Comparison of ENCODE assay signal across 9 mouse cellular contexts in genomic region chr10:80250059-80250458, GRCm38 (mm10). TPM values are rescaled to one million over a fixed set of nuclear protein-coding genes. Genes with fewer than 3 reads are reported as not detected.
A peak's percentile ranks its signal among the peaks of the same experiment; 100 is the strongest.
DNase-seq lines count a peak whose midpoint lies in the region; ATAC-seq and TF ChIP-seq lines count a peak whose summit lies in the region.
"Had no signal": no experiment of that assay in that cellular context is flagged by ENCODE, and none has a peak within 500 bp of the region (broad histone marks: within the 10 kb centered on the region; RNA-seq: fewer than 3 reads in every experiment).

No protein-coding gene starts in this region.

- no peak for ATAC-seq in lung, embryonic 15.5 days (ENCODE audit: borderline replicate concordance, extremely low read depth, low FRiP score, low TSS enrichment)
- ATAC-seq in intestine, postnatal 0 days, result no peak
- no peak for ATAC-seq in neural tube, embryonic 14.5 days (ENCODE audit: low read depth)
- ATAC-seq in CD4-positive, CD25-positive, alpha-beta regulatory T cell, adult 4 months, result no peak

- DNase-seq in lung, postnatal 14 days, result no peak
- no peak for DNase-seq in forebrain, embryonic 10.5 days (ENCODE audit: extremely low spot score, low spot score)
- no peak for DNase-seq in spleen, postnatal 4 days (ENCODE audit: low spot score in 2 of 2)
- DNase-seq in kidney, adult 11 months, result no peak
- DNase-seq: thymus, postnatal 36 days had no signal

- peak overlapping the region; percentile 69 for H3K4me3 ChIP-seq in lung, embryonic 15.5 days
- H3K4me3 ChIP-seq in forebrain, embryonic 10.5 days, result peak overlapping the region; percentile 74
- H3K4me3 ChIP-seq in intestine, postnatal 0 days (ENCODE audit: low read depth, low read length), result peak overlapping the region; percentile 79
- H3K4me3 ChIP-seq in neural tube, embryonic 14.5 days (ENCODE audit: low read depth, low read length), result peak overlapping the region; percentile 70

- H3K36me3 ChIP-seq in lung, embryonic 15.5 days, result peaks cover 24% of the 10 kb centered on the region
- peaks cover 28% of the 10 kb centered on the region for H3K36me3 ChIP-seq in forebrain, embryonic 10.5 days (replicated peaks)
- H3K36me3 ChIP-seq in intestine, postnatal 0 days (ENCODE audit: control insufficient read depth, insufficient read depth), result peaks cover 30% of the 10 kb centered on the region
- H3K36me3 ChIP-seq in neural tube, embryonic 14.5 days (ENCODE audit: control insufficient read depth, insufficient read depth, low read length), result peaks cover 13% of the 10 kb centered on the region; the same call in 1 of the 2 replicates

- TF ChIP-seq CTCF in intestine, postnatal 0 days (IDR thresholded peaks at IDR 0.05; ENCODE audit: low read depth), result no peak

- peak overlapping the region; percentile 79 for H3K9ac ChIP-seq in lung, embryonic 15.5 days
- H3K9ac ChIP-seq in intestine, postnatal 0 days (ENCODE audit: low read depth, low read length), result peak overlapping the region; percentile 83
- H3K9ac ChIP-seq in neural tube, embryonic 14.5 days (replicated peaks; ENCODE audit: low read depth, low read length), result peak overlapping the region; percentile 83

- H3K27ac ChIP-seq in lung, embryonic 15.5 days, result peak overlapping the region; percentile 88; the same call in 1 of the 2 replicates
- H3K27ac ChIP-seq in forebrain, embryonic 10.5 days, result peak overlapping the region; percentile 91
- 0 out of 2 replicates have a peak overlapping the region, but pooled peaks have one; percentile 31 for H3K27ac ChIP-seq in intestine, postnatal 0 days (ENCODE audit: low read depth, low read length)
- peak overlapping the region; percentile 89; the same call in 1 of the 2 replicates for H3K27ac ChIP-seq in neural tube, embryonic 14.5 days (ENCODE audit: low read depth, low read length)

- no peaks in the 10 kb centered on the region for H3K9me3 ChIP-seq in lung, embryonic 15.5 days
- H3K9me3 ChIP-seq in forebrain, embryonic 10.5 days, result no peaks in the 10 kb centered on the region
- no peaks in the 10 kb centered on the region for H3K9me3 ChIP-seq in intestine, postnatal 0 days (ENCODE audit: control insufficient read depth)
- H3K9me3 ChIP-seq in neural tube, embryonic 14.5 days (ENCODE audit: control insufficient read depth, low read length), result no peaks in the 10 kb centered on the region

- H3K4me1 ChIP-seq in lung, embryonic 15.5 days, result peaks cover 21% of the 10 kb centered on the region
- H3K4me1 ChIP-seq in forebrain, embryonic 10.5 days, result peaks cover 36% of the 10 kb centered on the region
- H3K4me1 ChIP-seq in intestine, postnatal 0 days (replicated peaks; ENCODE audit: control insufficient read depth, insufficient read depth, low read length), result no peaks in the 10 kb centered on the region
- peaks cover 11% of the 10 kb centered on the region for H3K4me1 ChIP-seq in neural tube, embryonic 14.5 days (ENCODE audit: control insufficient read depth, insufficient read depth, low read length)

- no peaks in the 10 kb centered on the region for H3K27me3 ChIP-seq in lung, embryonic 15.5 days
- no peaks in the 10 kb centered on the region for H3K27me3 ChIP-seq in forebrain, embryonic 10.5 days (ENCODE audit: poor library complexity, severe bottlenecking)
- no peaks in the 10 kb centered on the region for H3K27me3 ChIP-seq in intestine, postnatal 0 days (replicated peaks; ENCODE audit: control insufficient read depth, insufficient read depth, low read length)
- no peaks in the 10 kb centered on the region for H3K27me3 ChIP-seq in neural tube, embryonic 14.5 days (ENCODE audit: control insufficient read depth, insufficient read depth, low read length)

- WGBS in lung, embryonic 15.5 days, result 27% methylated on average over 2 of the region's 2 CpGs
- 46% methylated on average over 2 of the region's 2 CpGs for WGBS in forebrain, embryonic 10.5 days
- WGBS in intestine, postnatal 0 days, result 27% methylated on average over 2 of the region's 2 CpGs
- 63% methylated on average over 2 of the region's 2 CpGs for WGBS in neural tube, embryonic 14.5 days

- peak overlapping the region; percentile 69 for H3K4me2 ChIP-seq in lung, embryonic 15.5 days
- H3K4me2 ChIP-seq in intestine, postnatal 0 days (replicated peaks; ENCODE audit: low read depth), result peak overlapping the region; percentile 81
- peak overlapping the region; percentile 97 for H3K4me2 ChIP-seq in neural tube, embryonic 14.5 days (ENCODE audit: low read depth, low read length)

RNA-seq across cellular contexts. Expression of gene Ndufs7, which starts 1.1 kb away (rescaled TPM):
- polyA plus RNA-seq in lung, embryonic 15.5 days (2015; fragmentation: Nextera tagmentation; extraction: Ambion mirVana), result 321 and 329 TPM in 2 replicates
- polyA plus RNA-seq in forebrain, embryonic 10.5 days (2016; fragmentation: Nextera tagmentation; extraction: Ambion mirVana), result 309 and 314 TPM in 2 replicates
- 584 and 605 TPM in 2 replicates for polyA plus RNA-seq in intestine, postnatal 0 days (2015; fragmentation: Nextera tagmentation; extraction: Ambion mirVana)
- 309 and 366 TPM in 2 replicates for polyA plus RNA-seq in neural tube, embryonic 14.5 days (2014; fragmentation: Nextera tagmentation; extraction: Ambion mirVana)
- 100 to 1,000 TPM; 231 to 237 TPM for polyA plus RNA-seq in CD4-positive, CD25-positive, alpha-beta regulatory T cell, adult 4 months (2017; shearing (Covaris generic))

RNA-seq across cellular contexts. Expression of gene Gamt, which starts 10.8 kb away (rescaled TPM):
- polyA plus RNA-seq in lung, embryonic 15.5 days (2015; fragmentation: Nextera tagmentation; extraction: Ambion mirVana), result 29.3 and 30.2 TPM in 2 replicates
- 18.3 and 19.1 TPM in 2 replicates for polyA plus RNA-seq in forebrain, embryonic 10.5 days (2016; fragmentation: Nextera tagmentation; extraction: Ambion mirVana)
- polyA plus RNA-seq in intestine, postnatal 0 days (2015; fragmentation: Nextera tagmentation; extraction: Ambion mirVana), result 30.1 and 37.2 TPM in 2 replicates
- 18.6 and 25.8 TPM in 2 replicates for polyA plus RNA-seq in neural tube, embryonic 14.5 days (2014; fragmentation: Nextera tagmentation; extraction: Ambion mirVana)
- under 1 TPM in 1 of 2 experiments, not detected in 1; 0.47 TPM for polyA plus RNA-seq in CD4-positive, CD25-positive, alpha-beta regulatory T cell, adult 4 months (2017; shearing (Covaris generic))

RNA-seq across cellular contexts. Expression of gene Dazap1, which starts 11.2 kb away (rescaled TPM):
- polyA plus RNA-seq in lung, embryonic 15.5 days (2015; fragmentation: Nextera tagmentation; extraction: Ambion mirVana), result 58.9 and 67.0 TPM in 2 replicates
- 48.2 and 52.3 TPM in 2 replicates for polyA plus RNA-seq in forebrain, embryonic 10.5 days (2016; fragmentation: Nextera tagmentation; extraction: Ambion mirVana)
- 26.6 and 29.0 TPM in 2 replicates for polyA plus RNA-seq in intestine, postnatal 0 days (2015; fragmentation: Nextera tagmentation; extraction: Ambion mirVana)
- polyA plus RNA-seq in neural tube, embryonic 14.5 days (2014; fragmentation: Nextera tagmentation; extraction: Ambion mirVana), result 37.5 and 39.8 TPM in 2 replicates
- polyA plus RNA-seq in CD4-positive, CD25-positive, alpha-beta regulatory T cell, adult 4 months (2017; shearing (Covaris generic)), result 10 to 100 TPM; 10.4 to 14.7 TPM

RNA-seq across cellular contexts. Expression of gene Mum1, which starts 23.8 kb away (rescaled TPM):
- 64.5 and 66.2 TPM in 2 replicates for polyA plus RNA-seq in lung, embryonic 15.5 days (2015; fragmentation: Nextera tagmentation; extraction: Ambion mirVana)
- 89.4 and 98.3 TPM in 2 replicates for polyA plus RNA-seq in forebrain, embryonic 10.5 days (2016; fragmentation: Nextera tagmentation; extraction: Ambion mirVana)
- polyA plus RNA-seq in intestine, postnatal 0 days (2015; fragmentation: Nextera tagmentation; extraction: Ambion mirVana), result 21.9 and 22.5 TPM in 2 replicates
- polyA plus RNA-seq in neural tube, embryonic 14.5 days (2014; fragmentation: Nextera tagmentation; extraction: Ambion mirVana), result 35.0 and 37.4 TPM in 2 replicates
- 10 to 100 TPM; 73.3 to 96.9 TPM for polyA plus RNA-seq in CD4-positive, CD25-positive, alpha-beta regulatory T cell, adult 4 months (2017; shearing (Covaris generic))

RNA-seq across cellular contexts. Expression of gene Rps15, which starts 42.2 kb away (rescaled TPM):
- 907 and 974 TPM in 2 replicates for polyA plus RNA-seq in lung, embryonic 15.5 days (2015; fragmentation: Nextera tagmentation; extraction: Ambion mirVana)
- 1,138 and 1,144 TPM in 2 replicates for polyA plus RNA-seq in forebrain, embryonic 10.5 days (2016; fragmentation: Nextera tagmentation; extraction: Ambion mirVana)
- 708 and 727 TPM in 2 replicates for polyA plus RNA-seq in intestine, postnatal 0 days (2015; fragmentation: Nextera tagmentation; extraction: Ambion mirVana)
- 537 and 599 TPM in 2 replicates for polyA plus RNA-seq in neural tube, embryonic 14.5 days (2014; fragmentation: Nextera tagmentation; extraction: Ambion mirVana)
- 1,000 to 10,000 TPM; 1,622 to 1,794 TPM for polyA plus RNA-seq in CD4-positive, CD25-positive, alpha-beta regulatory T cell, adult 4 months (2017; shearing (Covaris generic))

Comparison
In these comparisons a context has a peak if more than half of its experiments do, and no peak if none do; other contexts are left out.
1. H3K27ac ChIP-seq: peak in every context shown above with its lines; median percentile 91 in forebrain, embryonic 10.5 days; 89 in neural tube, embryonic 14.5 days; 88 in lung, embryonic 15.5 days; 31 in intestine, postnatal 0 days.
2. RNA of gene Gamt, which starts 10.8 kb away (polyA plus RNA-seq): 30.1 to 37.2 TPM in intestine, postnatal 0 days, 29.3 to 30.2 TPM in lung, embryonic 15.5 days, 18.6 to 25.8 TPM in neural tube, embryonic 14.5 days and 18.3 to 19.1 TPM in forebrain, embryonic 10.5 days; 0.47 TPM in CD4-positive, CD25-positive, alpha-beta regulatory T cell, adult 4 months; every median in the first group is over 10 times any median in the second.
3. Peak in every context shown above with its lines, with median percentiles within 50 percentile points of each other: H3K4me2 ChIP-seq, H3K4me3 ChIP-seq and H3K9ac ChIP-seq.